Mouse (Mus musculus) frontal cortex, postnatal 25 days (tissue): ENCODE results near the gene Kctd17.

Experiments used
- DNase-seq, 2 experiments: peaks; one replicate each; pipeline ENCODE4 v3.0.0; 2022; ENCODE audit warnings: low spot score in 2 of 2

Gene Kctd17

GRCm38 (mm10) chr15:78414157-78414556 lies 14.2 kb upstream of the Kctd17 start:
- DNase-seq, result no peak

- no peak for DNase-seq
These were observed 11.4 kb upstream of the Kctd17 start for GRCm38 (mm10) chr15:78416937-78417336.

- no peak for DNase-seq
These were observed 8.0 kb upstream of the Kctd17 start for GRCm38 (mm10) chr15:78420395-78420794.

GRCm38 (mm10) chr15:78422046-78422956 lies 6.1 kb upstream of the Kctd17 start:
- peak; percentile 72 to 85 for DNase-seq

- DNase-seq, result no peak
These were observed 3.9 kb upstream of the Kctd17 start for GRCm38 (mm10) chr15:78424507-78424906.

GRCm38 (mm10) chr15:78425230-78425629 lies 3.1 kb upstream of the Kctd17 start:
- DNase-seq, result no peak

GRCm38 (mm10) chr15:78429139-78429459 lies 735 bp downstream of the Kctd17 start:
- DNase-seq, result no peak

- DNase-seq, result no peak
These were observed 1.7 kb downstream of the Kctd17 start for GRCm38 (mm10) chr15:78429871-78430622.

GRCm38 (mm10) chr15:78430874-78431273 lies 2.5 kb downstream of the Kctd17 start:
- no peak for DNase-seq

GRCm38 (mm10) chr15:78431541-78432121 lies 3.3 kb downstream of the Kctd17 start:
- DNase-seq, result no peak

- no peak for DNase-seq
These were observed 6.6 kb downstream of the Kctd17 start for GRCm38 (mm10) chr15:78434896-78435520.

- DNase-seq, result no peak
These were observed 7.3 kb downstream of the Kctd17 start for GRCm38 (mm10) chr15:78435681-78436080.

GRCm38 (mm10) chr15:78436380-78437192 lies 8.2 kb downstream of the Kctd17 start:
- peak; percentile 80 to 87 for DNase-seq

GRCm38 (mm10) chr15:78437237-78438017 lies 9.1 kb downstream of the Kctd17 start:
- peak in 1 of 2 experiments; percentile 63 for DNase-seq

GRCm38 (mm10) chr15:78438018-78438394 lies 9.6 kb downstream of the Kctd17 start:
- DNase-seq, result no peak

- DNase-seq, result no peak
These were observed 10.1 kb downstream of the Kctd17 start for GRCm38 (mm10) chr15:78438505-78438904.

GRCm38 (mm10) chr15:78438973-78439372 lies 10.6 kb downstream of the Kctd17 start:
- DNase-seq, result no peak

GRCm38 (mm10) chr15:78442231-78442630 lies 13.9 kb downstream of the Kctd17 start:
- DNase-seq, result no peak

GRCm38 (mm10) chr15:78443857-78444256 lies 15.5 kb downstream of the Kctd17 start:
- no peak for DNase-seq

- no peak for DNase-seq
These were observed 18.8 kb downstream of the Kctd17 start for GRCm38 (mm10) chr15:78447121-78447520.
